Mouse (Mus musculus) limb, embryonic 14.5 days (tissue): ENCODE measurements around the gene St6galnac4. TPM values are rescaled to one million over a fixed set of nuclear protein-coding genes. Genes with fewer than 3 reads are reported as not detected.

Experiments used
- ATAC-seq: fragments of 200-750 bp; cut with Nextera tagmentation; 2 replicates; pipeline ENCODE4 v1.8.0; 2017; ENCODE audit warnings: low read depth, moderate number of reproducible peaks, moderate TSS enrichment; ENCODE audit not compliant: low FRiP score
- DNase-seq: peaks from one replicate; pipeline ENCODE4 v3.0.0-alpha.2; 2015; ENCODE audit warnings: low spot score
- H3K27ac ChIP-seq: fragments of 300-500 bp; sonication (generic); replicated peaks from 2 replicates; pipeline ENCODE4 v1.5.1; 2014; ENCODE audit warnings: low read depth, mild to moderate bottlenecking, low read length, moderate library complexity, mixed read lengths
- H3K27me3 ChIP-seq: fragments of 300-500 bp; sonication (generic); 2 replicates; pipeline ENCODE4 v1.6.1; 2014; ENCODE audit warnings: low read length, mixed read lengths; ENCODE audit not compliant: control insufficient read depth, insufficient read depth
- H3K36me3 ChIP-seq: fragments of 300-500 bp; sonication (generic); 2 replicates; pipeline ENCODE4 v1.6.1; 2014; ENCODE audit warnings: mild to moderate bottlenecking, low read length, moderate library complexity, mixed read lengths; ENCODE audit not compliant: control insufficient read depth, insufficient read depth
- H3K4me1 ChIP-seq: fragments of 300-500 bp; sonication (generic); 2 replicates; pipeline ENCODE4 v1.6.1; 2014; ENCODE audit warnings: antibody characterized with exemption, low read length, mixed read lengths; ENCODE audit not compliant: control insufficient read depth, insufficient read depth
- H3K4me2 ChIP-seq: fragments of 300-500 bp; sonication (generic); replicated peaks from 2 replicates; pipeline ENCODE4 v1.6.1; 2014; ENCODE audit warnings: low read depth, mild to moderate bottlenecking, low read length, moderate library complexity; ENCODE audit not compliant: severe bottlenecking
- H3K4me3 ChIP-seq: fragments of 300-500 bp; sonication (generic); replicated peaks from 2 replicates; pipeline ENCODE4 v1.5.1; 2014; ENCODE audit warnings: low read length
- H3K9ac ChIP-seq: fragments of 300-500 bp; sonication (generic); 2 replicates; pipeline ENCODE4 v1.6.1; 2014; ENCODE audit warnings: mild to moderate bottlenecking, low read depth, low read length, moderate library complexity; ENCODE audit not compliant: severe bottlenecking
- H3K9me3 ChIP-seq: fragments of 300-500 bp; sonication (generic); 2 replicates; pipeline ENCODE4 v1.6.1; 2016; ENCODE audit warnings: low read length; ENCODE audit not compliant: control insufficient read depth
- POLR2A ChIP-seq: fragments of 200-500 bp; IDR thresholded peaks from 2 replicates; pipeline ENCODE4 v1.8.0; 2012; ENCODE audit warnings: inconsistent platforms, mild to moderate bottlenecking, moderate library complexity, borderline replicate concordance; ENCODE audit not compliant: insufficient read depth, insufficient read length; ENCODE audit errors: extremely low read depth
- WGBS: fragments of 180-500 bp; shearing (Covaris S2); extraction: QIAGEN DNeasy Blood & Tissue Kit; methylation state at CpG from one replicate; pipeline ENCODE4 v1.1.7; 2014; 5-methylcytosine and 5-hydroxymethylcytosine counted together
- polyA plus RNA-seq, 2 experiments: library from polyadenylated mRNA; depleted of rRNA in 1 of 2; stranded (reverse) in 1 of 2; unstranded in 1 of 2; fragments of >200 nt; fragmentation: Nextera tagmentation in 1 of 2; extraction: Ambion mirVana in 1 of 2; gene quantifications; 2 replicates each; pipeline versions ENCODE4 v1.2.1 to v1.2.3; 2012 to 2014

The St6galnac4 gene
- polyA plus RNA-seq, 2 experiments = 31.8 to 33.9 TPM

- Histone ChIP-seq H3K4me1 (peaks cover 47% of the 10 kb centered on the region), H3K9me3 (no peaks in the 10 kb centered on the region), H3K4me3 (no peak overlapping the region), H3K27me3 (no peaks in the 10 kb centered on the region), H3K36me3 (no peaks in the 10 kb centered on the region), H3K4me2 (no peak overlapping the region), H3K9ac (no peak overlapping the region), H3K27ac (no peak overlapping the region)
- ATAC-seq (no peak), DNase-seq (no peak)
- WGBS = 84% methylated on average over 2 of the region's 2 CpGs
- TF ChIP-seq POLR2A = no peak
Observed at GRCm38 (mm10) chr2:32541333-32541908, 45.5 kb upstream of the St6galnac4 start.

GRCm38 (mm10) chr2:32541986-32542573, 44.8 kb upstream of the St6galnac4 start:
- H3K36me3 ChIP-seq = no peaks in the 10 kb centered on the region
- WGBS = 77% methylated on average over 4 of the region's 4 CpGs
- peaks cover 43% of the 10 kb centered on the region for H3K4me1 ChIP-seq
- no peak overlapping the region for H3K4me3 ChIP-seq
- DNase-seq (no peak), ATAC-seq (no peak)
- no peak overlapping the region for H3K9ac ChIP-seq
- TF ChIP-seq POLR2A = no peak
- no peaks in the 10 kb centered on the region for H3K27me3 ChIP-seq
- no peaks in the 10 kb centered on the region for H3K9me3 ChIP-seq
- H3K27ac ChIP-seq = no peak overlapping the region
- H3K4me2 ChIP-seq = no peak overlapping the region

GRCm38 (mm10) chr2:32543031-32543449, 43.9 kb upstream of the St6galnac4 start:
- no peak overlapping the region for H3K4me2 ChIP-seq
- no peaks in the 10 kb centered on the region; the same call in 1 of the 2 replicates for H3K36me3 ChIP-seq
- H3K4me1 ChIP-seq = peaks cover 34% of the 10 kb centered on the region
- no peak overlapping the region for H3K9ac ChIP-seq
- no peaks in the 10 kb centered on the region for H3K9me3 ChIP-seq
- WGBS = 72% methylated on average over 3 of the region's 3 CpGs
- H3K27ac ChIP-seq = no peak overlapping the region
- no peaks in the 10 kb centered on the region for H3K27me3 ChIP-seq
- no peak for TF ChIP-seq POLR2A
- no peak for ATAC-seq
- no peak overlapping the region for H3K4me3 ChIP-seq
- DNase-seq = no peak

- WGBS = 100% methylated on average over 1 of the region's 1 CpGs
- peaks cover 27% of the 10 kb centered on the region for H3K4me1 ChIP-seq
- no peak overlapping the region for H3K4me2 ChIP-seq
- no peaks in the 10 kb centered on the region; the same call in 1 of the 2 replicates for H3K36me3 ChIP-seq
- H3K27ac ChIP-seq = no peak overlapping the region
- H3K4me3 ChIP-seq = no peak overlapping the region
- DNase-seq = no peak
- no peaks in the 10 kb centered on the region for H3K9me3 ChIP-seq
- no peaks in the 10 kb centered on the region for H3K27me3 ChIP-seq
- H3K9ac ChIP-seq = no peak overlapping the region
- no peak for TF ChIP-seq POLR2A
- ATAC-seq = no peak
Observed at GRCm38 (mm10) chr2:32546951-32547350, 39.9 kb upstream of the St6galnac4 start.

- Histone ChIP-seq H3K36me3 (no peaks in the 10 kb centered on the region; the same call in 1 of the 2 replicates), H3K9ac (no peak overlapping the region), H3K27ac (no peak overlapping the region), H3K9me3 (no peaks in the 10 kb centered on the region), H3K4me2 (no peak overlapping the region), H3K27me3 (no peaks in the 10 kb centered on the region), H3K4me3 (no peak overlapping the region), H3K4me1 (peaks cover 27% of the 10 kb centered on the region)
- no peak for TF ChIP-seq POLR2A
- ATAC-seq (no peak), DNase-seq (no peak)
- 90% methylated on average over 5 of the region's 5 CpGs for WGBS
Observed at GRCm38 (mm10) chr2:32547380-32547779, 39.5 kb upstream of the St6galnac4 start.
